Mouse (Mus musculus): ENCODE results near the gene Zyg11b. TPM values are rescaled to one million over a fixed set of nuclear protein-coding genes. Genes with fewer than 3 reads are reported as not detected.

Gene Zyg11b
- polyA plus RNA-seq, 1 experiment from 2014 or later: 9.9 TPM

- no peak overlapping the region for H3K27ac ChIP-seq
- no peak overlapping the region for H3K9ac ChIP-seq
- no peaks in the 10 kb centered on the region for H3K9me3 ChIP-seq
- no peaks in the 10 kb centered on the region for H3K36me3 ChIP-seq
- no peaks in the 10 kb centered on the region for H3K4me1 ChIP-seq
- 72% methylated on average over 12 of the region's 12 CpGs for WGBS
- H3K4me3 ChIP-seq: no peak overlapping the region
- H3K27me3 ChIP-seq: no peaks in the 10 kb centered on the region
- no peak for ATAC-seq (ENCODE audit: borderline replicate concordance, extremely low read depth, low FRiP score, low TSS enrichment)
- H3K4me2 ChIP-seq: no peak overlapping the region
Observed at GRCm38 (mm10) chr4:108317656-108318605, 17.0 kb upstream of the Zyg11b start.

GRCm38 (mm10) chr4:108314041-108314440 lies 13.1 kb upstream of the Zyg11b start:
- no peak for ATAC-seq (ENCODE audit: borderline replicate concordance, extremely low read depth, low FRiP score, low TSS enrichment)
- H3K27ac ChIP-seq: no peak overlapping the region
- H3K9ac ChIP-seq: no peak overlapping the region
- no peaks in the 10 kb centered on the region for H3K27me3 ChIP-seq
- WGBS: 48% methylated on average over 5 of the region's 5 CpGs
- no peaks in the 10 kb centered on the region for H3K4me1 ChIP-seq
- no peak overlapping the region for H3K4me3 ChIP-seq
- no peaks in the 10 kb centered on the region for H3K36me3 ChIP-seq
- H3K9me3 ChIP-seq: no peaks in the 10 kb centered on the region
- no peak overlapping the region for H3K4me2 ChIP-seq

- Histone ChIP-seq H3K4me3 (no peak overlapping the region), H3K36me3 (no peaks in the 10 kb centered on the region), H3K9me3 (no peaks in the 10 kb centered on the region), H3K27me3 (no peaks in the 10 kb centered on the region), H3K9ac (no peak overlapping the region), H3K27ac (no peak overlapping the region), H3K4me1 (no peaks in the 10 kb centered on the region), H3K4me2 (no peak overlapping the region)
- ATAC-seq (ENCODE audit: borderline replicate concordance, extremely low read depth, low FRiP score, low TSS enrichment): no peak
- WGBS: 58% methylated on average over 6 of the region's 6 CpGs
Observed at GRCm38 (mm10) chr4:108310706-108311105, 9.8 kb upstream of the Zyg11b start.

- Histone ChIP-seq H3K4me2 (no peak overlapping the region), H3K27me3 (no peaks in the 10 kb centered on the region), H3K4me1 (peaks cover 16% of the 10 kb centered on the region), H3K27ac (no peak overlapping the region), H3K36me3 (no peaks in the 10 kb centered on the region), H3K9ac (no peak overlapping the region), H3K9me3 (no peaks in the 10 kb centered on the region), H3K4me3 (no peak overlapping the region)
- 75% methylated on average over 5 of the region's 5 CpGs for WGBS
- ATAC-seq (ENCODE audit: borderline replicate concordance, extremely low read depth, low FRiP score, low TSS enrichment): no peak
Observed at GRCm38 (mm10) chr4:108302296-108302890, 1.5 kb upstream of the Zyg11b start.

GRCm38 (mm10) chr4:108300266-108300665 lies 630 bp downstream of the Zyg11b start:
- Histone ChIP-seq H3K36me3 (no peaks in the 10 kb centered on the region), H3K4me3 (peak overlapping the region; percentile 99), H3K9me3 (no peaks in the 10 kb centered on the region), H3K4me1 (peaks cover 16% of the 10 kb centered on the region), H3K27ac (peak overlapping the region; percentile 90), H3K9ac (peak overlapping the region; percentile 98), H3K4me2 (peak overlapping the region; percentile 76), H3K27me3 (no peaks in the 10 kb centered on the region)
- WGBS: 1% methylated on average over 14 of the region's 14 CpGs
- peak; percentile 8; the same call in 1 of the 2 replicates for ATAC-seq (ENCODE audit: borderline replicate concordance, extremely low read depth, low FRiP score, low TSS enrichment)

- no peak overlapping the region for H3K4me2 ChIP-seq
- no peak overlapping the region for H3K4me3 ChIP-seq
- 79% methylated on average over 3 of the region's 3 CpGs for WGBS
- H3K27me3 ChIP-seq: no peaks in the 10 kb centered on the region
- H3K4me1 ChIP-seq: no peaks in the 10 kb centered on the region
- no peaks in the 10 kb centered on the region for H3K36me3 ChIP-seq
- H3K27ac ChIP-seq: no peak overlapping the region
- ATAC-seq (ENCODE audit: borderline replicate concordance, extremely low read depth, low FRiP score, low TSS enrichment): no peak
- no peaks in the 10 kb centered on the region for H3K9me3 ChIP-seq
- H3K9ac ChIP-seq: no peak overlapping the region
Observed at GRCm38 (mm10) chr4:108276973-108277372, 23.9 kb downstream of the Zyg11b start.

- ATAC-seq (ENCODE audit: borderline replicate concordance, extremely low read depth, low FRiP score, low TSS enrichment): no peak
- no peak overlapping the region for H3K27ac ChIP-seq
- no peaks in the 10 kb centered on the region for H3K4me1 ChIP-seq
- no peaks in the 10 kb centered on the region for H3K9me3 ChIP-seq
- H3K4me3 ChIP-seq: no peak overlapping the region
- WGBS: 71% methylated on average over 4 of the region's 4 CpGs
- peaks cover 7% of the 10 kb centered on the region; the same call in 1 of the 2 replicates for H3K36me3 ChIP-seq
- no peaks in the 10 kb centered on the region for H3K27me3 ChIP-seq
- H3K4me2 ChIP-seq: no peak overlapping the region
- no peak overlapping the region for H3K9ac ChIP-seq
Observed at GRCm38 (mm10) chr4:108272286-108272685, 28.6 kb downstream of the Zyg11b start.

GRCm38 (mm10) chr4:108265774-108266173 lies 35.1 kb downstream of the Zyg11b start:
- no peak overlapping the region for H3K4me3 ChIP-seq
- H3K4me2 ChIP-seq: no peak overlapping the region
- H3K27me3 ChIP-seq: no peaks in the 10 kb centered on the region
- 84% methylated on average over 7 of the region's 7 CpGs for WGBS
- no peaks in the 10 kb centered on the region for H3K4me1 ChIP-seq
- H3K27ac ChIP-seq: no peak overlapping the region
- no peak for ATAC-seq (ENCODE audit: borderline replicate concordance, extremely low read depth, low FRiP score, low TSS enrichment)
- H3K9ac ChIP-seq: no peak overlapping the region
- H3K36me3 ChIP-seq: peaks cover 31% of the 10 kb centered on the region
- H3K9me3 ChIP-seq: no peaks in the 10 kb centered on the region

- no peak overlapping the region for H3K4me3 ChIP-seq
- no peak overlapping the region for H3K27ac ChIP-seq
- H3K36me3 ChIP-seq: peaks cover 69% of the 10 kb centered on the region
- no peaks in the 10 kb centered on the region for H3K27me3 ChIP-seq
- no peak for ATAC-seq (ENCODE audit: borderline replicate concordance, extremely low read depth, low FRiP score, low TSS enrichment)
- no peaks in the 10 kb centered on the region for H3K4me1 ChIP-seq
- H3K9me3 ChIP-seq: no peaks in the 10 kb centered on the region
- H3K9ac ChIP-seq: no peak overlapping the region
- no peak overlapping the region for H3K4me2 ChIP-seq
- WGBS: 82% methylated on average over 6 of the region's 6 CpGs
Observed at GRCm38 (mm10) chr4:108253317-108253716, 47.6 kb downstream of the Zyg11b start.

- WGBS: 94% methylated on average over 9 of the region's 9 CpGs
- ATAC-seq (ENCODE audit: borderline replicate concordance, extremely low read depth, low FRiP score, low TSS enrichment): no peak
- Histone ChIP-seq H3K4me2 (no peak overlapping the region), H3K27me3 (no peaks in the 10 kb centered on the region), H3K4me1 (no peaks in the 10 kb centered on the region), H3K36me3 (peaks cover 54% of the 10 kb centered on the region), H3K4me3 (no peak overlapping the region), H3K27ac (no peak overlapping the region), H3K9ac (no peak overlapping the region), H3K9me3 (no peaks in the 10 kb centered on the region)
Observed at GRCm38 (mm10) chr4:108250501-108250900, 50.4 kb downstream of the Zyg11b start.

GRCm38 (mm10) chr4:108249314-108249713 lies 51.6 kb downstream of the Zyg11b start:
- no peak for ATAC-seq (ENCODE audit: borderline replicate concordance, extremely low read depth, low FRiP score, low TSS enrichment)
- H3K36me3 ChIP-seq: peaks cover 55% of the 10 kb centered on the region
- no peak overlapping the region for H3K4me2 ChIP-seq
- H3K4me1 ChIP-seq: no peaks in the 10 kb centered on the region
- no peak overlapping the region for H3K4me3 ChIP-seq
- WGBS: 84% methylated on average over 3 of the region's 3 CpGs
- no peaks in the 10 kb centered on the region for H3K27me3 ChIP-seq
- H3K9ac ChIP-seq: no peak overlapping the region
- H3K9me3 ChIP-seq: no peaks in the 10 kb centered on the region
- H3K27ac ChIP-seq: no peak overlapping the region

GRCm38 (mm10) chr4:108233654-108234053 lies 67.2 kb downstream of the Zyg11b start:
- Histone ChIP-seq H3K9ac (no peak overlapping the region), H3K4me2 (no peak overlapping the region), H3K27ac (no peak overlapping the region), H3K36me3 (peaks cover 35% of the 10 kb centered on the region; the same call in 1 of the 2 replicates), H3K27me3 (no peaks in the 10 kb centered on the region), H3K9me3 (no peaks in the 10 kb centered on the region), H3K4me3 (no peak overlapping the region), H3K4me1 (no peaks in the 10 kb centered on the region)
- 83% methylated on average over 3 of the region's 3 CpGs for WGBS
- no peak for ATAC-seq (ENCODE audit: borderline replicate concordance, extremely low read depth, low FRiP score, low TSS enrichment)

All from lung, embryonic 15.5 days (tissue).